Mouse (Mus musculus): Measurements from ENCODE around the gene Pax4. TPM values are rescaled to one million over a fixed set of nuclear protein-coding genes. Genes with fewer than 3 reads are reported as not detected.

Gene Pax4
- polyA plus RNA-seq (2014; fragmentation: Illumina TruSeq; extraction: RNeasy Lipid Tissue Mini Kit (QIAGEN cat#74804); ENCODE audit: low read depth, low replicate concordance): not detected

GRCm38 (mm10) chr6:28449253-28449652 lies at the start of gene Pax4:
Gene Pax4, minus strand, starts transcription at chr6:28449353.

DNA sequence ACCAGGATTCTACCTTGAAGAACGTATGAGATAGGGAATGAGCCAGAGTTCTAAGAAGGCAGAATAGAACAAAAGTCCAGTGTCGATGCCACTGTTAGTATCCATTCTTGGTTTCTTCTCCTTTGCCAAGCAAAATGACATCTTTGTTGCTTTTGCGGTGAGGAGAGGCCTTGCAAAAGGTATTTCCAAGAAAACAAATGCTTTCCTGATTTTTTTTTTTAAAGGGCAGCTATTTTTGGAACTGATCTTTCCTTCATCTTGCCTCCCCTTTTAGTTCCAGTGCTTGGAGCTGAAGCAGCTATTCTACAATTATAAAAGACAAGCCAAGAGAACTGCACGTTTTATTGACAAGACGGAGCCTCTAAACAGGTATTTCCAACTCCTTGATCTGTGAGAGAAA lies 25.7 kb upstream of the Pax4 start, which contains the start of gene Snd1:
Gene Snd1, plus strand, starts transcription at position 301 of the 400 bp plus-strand sequence.

DNA sequence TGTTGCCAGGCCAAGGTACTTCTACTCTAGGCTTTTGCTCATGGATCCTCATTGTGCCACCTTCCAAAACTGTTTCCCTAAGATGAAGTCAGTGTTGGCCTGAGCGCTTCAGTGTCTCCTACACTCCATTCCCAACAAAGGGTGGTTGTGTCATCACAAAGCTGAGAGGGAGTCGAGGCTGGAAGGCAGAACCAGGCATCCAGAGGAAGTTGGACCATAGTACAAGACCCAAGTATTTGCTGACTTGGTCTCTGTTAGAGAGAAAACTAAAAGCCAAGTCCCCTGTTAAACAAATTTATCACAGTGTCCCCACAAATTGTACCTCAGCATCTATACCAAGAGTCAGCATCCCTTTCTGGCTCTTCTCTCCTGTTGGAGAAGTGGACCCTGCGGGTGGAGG lies 20.9 kb downstream of the Pax4 start, which contains the start of gene Gcc1:
Gene Gcc1, minus strand, starts transcription at position 101 of the 400 bp plus-strand sequence.

GRCm38 (mm10) chr6:28427096-28427839 lies 21.9 kb downstream of the Pax4 start, which contains the start of gene Fscn3:
Gene Fscn3, plus strand, starts transcription at chr6:28427789.

DNA sequence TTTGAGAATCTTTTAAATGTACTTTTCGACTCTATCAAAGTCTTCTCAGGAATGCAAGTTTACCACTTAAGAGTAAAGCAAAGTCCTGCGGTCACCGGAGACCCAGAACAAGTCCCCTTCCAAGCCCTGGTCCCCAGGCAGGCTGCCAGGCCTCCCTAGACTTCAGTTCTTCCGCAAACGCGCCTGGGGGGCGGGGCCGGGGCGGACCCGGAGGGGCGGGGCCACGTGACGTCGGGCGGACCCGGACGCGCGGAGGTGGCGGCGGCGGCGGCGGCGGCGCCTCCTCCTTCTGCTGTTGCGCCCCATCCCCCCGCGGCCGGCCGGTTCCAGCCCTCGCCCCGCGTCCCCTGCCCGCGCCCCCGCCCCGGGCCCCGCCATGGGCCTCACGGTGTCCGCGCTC lies 25.8 kb downstream of the Pax4 start, which contains the start of gene Arf5:
Gene Arf5, plus strand, starts transcription at position 248 of the 400 bp plus-strand sequence.

DNA sequence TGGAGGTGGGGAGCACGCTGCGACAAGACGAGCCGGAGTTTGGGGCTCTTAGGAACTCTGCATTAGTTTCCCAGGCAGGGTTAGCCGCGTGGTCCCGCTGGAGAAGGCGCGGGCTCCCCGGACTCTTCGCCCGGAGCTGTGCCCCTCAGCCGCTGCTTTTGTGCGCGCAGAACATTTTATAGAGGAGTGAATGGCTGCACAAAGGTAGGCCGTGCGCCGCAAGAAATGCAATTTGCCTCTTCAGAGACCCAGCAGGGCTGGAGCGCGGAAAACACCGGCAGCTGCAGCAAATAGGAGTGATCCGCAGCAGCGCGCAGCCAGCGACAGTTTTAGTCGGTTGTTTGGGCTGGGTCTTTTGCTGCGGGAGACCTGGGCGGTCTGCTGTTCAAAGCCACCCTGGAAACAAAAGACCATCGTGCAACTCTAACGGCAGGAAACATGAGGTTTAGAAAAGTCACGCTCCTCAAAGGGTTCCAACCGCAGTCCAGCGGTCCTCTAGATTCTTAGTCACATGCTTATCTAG lies 51.4 kb downstream of the Pax4 start, which contains the start of gene Zfp800:
Gene Zfp800, minus strand, starts transcription at position 325 of the 523 bp plus-strand sequence.

Other genes starting within 250 kb of the Pax4 start
- 8.5 TPM for gene Zfp800, start 51.3 kb downstream of the Pax4 start, polyA plus RNA-seq (2014; fragmentation: Illumina TruSeq; extraction: RNeasy Lipid Tissue Mini Kit (QIAGEN cat#74804); ENCODE audit: low read depth, low replicate concordance)
- 95.5 TPM for gene Arf5, start 25.8 kb downstream of the Pax4 start, polyA plus RNA-seq (2014; fragmentation: Illumina TruSeq; extraction: RNeasy Lipid Tissue Mini Kit (QIAGEN cat#74804); ENCODE audit: low read depth, low replicate concordance)
- gene Fscn3, start 21.6 kb downstream of the Pax4 start, polyA plus RNA-seq (2014; fragmentation: Illumina TruSeq; extraction: RNeasy Lipid Tissue Mini Kit (QIAGEN cat#74804); ENCODE audit: low read depth, low replicate concordance): not detected
- gene Gcc1, start 21.0 kb downstream of the Pax4 start, polyA plus RNA-seq (2014; fragmentation: Illumina TruSeq; extraction: RNeasy Lipid Tissue Mini Kit (QIAGEN cat#74804); ENCODE audit: low read depth, low replicate concordance): 11.0 TPM
- 40.2 TPM for gene Snd1, start 25.8 kb upstream of the Pax4 start, polyA plus RNA-seq (2014; fragmentation: Illumina TruSeq; extraction: RNeasy Lipid Tissue Mini Kit (QIAGEN cat#74804); ENCODE audit: low read depth, low replicate concordance)